Mouse (Mus musculus): ENCODE measurements around the gene Ets2. TPM values are rescaled to one million over a fixed set of nuclear protein-coding genes. Genes with fewer than 3 reads are reported as not detected.

Gene Ets2
- polyA plus RNA-seq, 1 experiment from 2014 or later: 20.6 TPM

DNA sequence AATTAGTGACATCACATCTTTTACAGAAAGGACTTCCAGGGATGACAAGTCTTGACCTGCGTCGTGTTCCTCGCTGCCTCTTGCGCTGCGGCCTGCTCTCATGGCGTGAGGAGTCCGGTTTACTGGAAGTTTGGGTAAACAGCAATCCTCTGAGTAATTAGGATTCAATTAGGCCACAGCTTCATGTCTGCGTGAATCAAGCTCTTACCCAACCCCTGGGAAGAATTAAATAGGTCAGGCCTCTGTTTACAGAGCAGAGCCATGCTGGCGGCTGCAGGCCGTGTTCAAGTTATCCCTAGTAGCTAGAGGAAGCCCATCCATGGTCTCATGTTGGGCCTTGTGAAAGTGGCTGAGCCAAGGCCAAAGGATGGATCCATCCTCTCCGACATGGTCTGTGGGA, 39.5 kb downstream of the Ets2 start:
- H3K27ac ChIP-seq: no peak overlapping the region

DNA sequence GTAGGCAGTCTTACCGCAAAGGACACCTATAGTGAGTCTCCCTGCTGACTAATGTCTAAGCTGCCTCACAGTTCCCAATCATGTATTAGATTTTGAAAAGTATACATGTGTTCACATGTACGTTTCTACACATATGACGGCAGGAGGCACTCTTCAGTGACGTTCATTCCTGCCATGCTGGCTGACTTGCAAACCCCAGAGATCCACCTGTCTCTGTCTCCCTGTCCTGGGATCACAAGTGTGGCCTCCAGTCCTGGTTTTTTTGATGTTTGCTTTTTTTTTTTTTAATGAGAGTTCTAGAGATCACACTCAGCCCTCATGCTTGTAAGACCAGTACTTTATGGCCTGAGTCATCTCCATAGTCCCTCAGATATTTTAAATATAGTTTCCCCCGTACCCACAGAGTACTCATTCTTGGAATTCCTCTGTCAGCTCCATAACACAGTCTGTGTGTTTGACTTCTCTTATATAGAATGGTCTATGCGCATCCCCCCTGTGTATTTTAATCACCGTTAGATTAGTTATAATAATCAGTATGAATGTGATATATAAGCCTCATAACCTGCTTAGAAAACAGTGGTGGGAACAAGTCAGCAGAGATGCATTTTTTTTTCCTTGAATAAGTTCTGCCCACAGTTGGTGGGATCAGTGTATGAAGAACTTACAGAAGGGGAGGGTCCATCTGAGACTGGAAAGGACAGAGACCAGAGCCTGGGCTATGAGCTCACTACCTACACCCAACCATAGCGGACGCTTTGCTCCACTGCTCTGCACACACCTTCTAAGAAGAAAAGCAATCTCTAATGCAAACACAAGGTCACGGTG, 40.3 kb downstream of the Ets2 start:
- Histone ChIP-seq H3K4me3 (no peak overlapping the region), H3K4me2 (no peak overlapping the region), H3K9me3 (no peaks in the 10 kb centered on the region), H3K27ac (no peak overlapping the region), H3K27me3 (no peaks in the 10 kb centered on the region), H3K36me3 (no peaks in the 10 kb centered on the region), H3K9ac (no peak overlapping the region), H3K4me1 (replicated peaks) (0 out of 2 replicates have a peak, but pooled peaks cover 14% of the 10 kb centered on the region)
- ATAC-seq (ENCODE audit: low FRiP score): no peak
- WGBS: 85% methylated on average over 10 of the region's 10 CpGs

More for the DNA sequence above, 39.5 kb downstream of the Ets2 start:
- Histone ChIP-seq H3K36me3 (no peaks in the 10 kb centered on the region), H3K4me3 (no peak overlapping the region), H3K4me2 (no peak overlapping the region), H3K9ac (no peak overlapping the region), H3K9me3 (no peaks in the 10 kb centered on the region), H3K4me1 (replicated peaks) (0 out of 2 replicates have a peak, but pooled peaks cover 14% of the 10 kb centered on the region), H3K27me3 (no peaks in the 10 kb centered on the region)
- 85% methylated on average over 11 of the region's 11 CpGs for WGBS
- ATAC-seq (ENCODE audit: low FRiP score): no peak

DNA sequence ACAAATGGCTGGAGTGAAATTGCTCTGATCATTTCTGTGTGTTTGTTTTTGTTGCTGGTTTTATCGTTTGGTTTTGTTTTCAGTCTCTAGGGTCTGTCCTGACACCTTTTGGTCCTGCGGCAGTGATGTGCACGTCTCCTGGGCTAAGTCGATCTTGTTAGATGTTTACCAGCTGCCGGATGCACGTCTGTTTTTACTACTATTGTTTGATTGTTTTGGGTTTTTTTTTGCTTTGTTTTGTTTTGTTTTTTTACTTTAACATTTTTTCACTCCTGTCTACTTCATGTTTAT, 40.8 kb downstream of the Ets2 start:
- Histone ChIP-seq H3K9me3 (no peaks in the 10 kb centered on the region), H3K27me3 (no peaks in the 10 kb centered on the region), H3K27ac (no peak overlapping the region), H3K4me1 (replicated peaks) (0 out of 2 replicates have a peak, but pooled peaks cover 14% of the 10 kb centered on the region), H3K9ac (no peak overlapping the region), H3K4me3 (no peak overlapping the region), H3K36me3 (no peaks in the 10 kb centered on the region), H3K4me2 (no peak overlapping the region)
- ATAC-seq (ENCODE audit: low FRiP score): no peak
- WGBS: 78% methylated on average over 6 of the region's 6 CpGs

DNA sequence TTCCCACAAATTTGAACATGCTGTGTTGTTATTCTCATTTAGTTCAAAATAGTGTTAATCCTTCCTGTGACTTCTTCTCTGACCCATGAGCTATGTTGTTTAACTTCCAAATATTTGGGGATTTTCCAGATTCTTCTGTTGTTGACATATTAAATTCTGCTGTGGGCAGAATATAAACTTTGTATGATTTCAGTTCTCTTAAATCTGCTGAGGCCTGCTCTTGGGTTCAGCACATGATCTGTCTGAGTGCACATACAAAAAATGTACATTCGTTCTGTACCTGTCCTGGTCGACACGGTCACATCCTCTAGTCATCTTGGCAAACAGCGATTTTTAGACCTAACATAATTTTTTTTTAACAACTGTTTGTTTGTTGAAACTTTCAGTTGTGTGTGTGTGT, 41.2 kb downstream of the Ets2 start:
- H3K4me3 ChIP-seq: no peak overlapping the region
- H3K4me2 ChIP-seq: no peak overlapping the region
- H3K9me3 ChIP-seq: no peaks in the 10 kb centered on the region
- H3K4me1 ChIP-seq (replicated peaks): 0 out of 2 replicates have a peak, but pooled peaks cover 14% of the 10 kb centered on the region
- no peaks in the 10 kb centered on the region for H3K27me3 ChIP-seq
- H3K9ac ChIP-seq: no peak overlapping the region
- ATAC-seq (ENCODE audit: low FRiP score): no peak
- H3K36me3 ChIP-seq: no peaks in the 10 kb centered on the region
- WGBS: 86% methylated on average over 4 of the region's 4 CpGs
- no peak overlapping the region for H3K27ac ChIP-seq

DNA sequence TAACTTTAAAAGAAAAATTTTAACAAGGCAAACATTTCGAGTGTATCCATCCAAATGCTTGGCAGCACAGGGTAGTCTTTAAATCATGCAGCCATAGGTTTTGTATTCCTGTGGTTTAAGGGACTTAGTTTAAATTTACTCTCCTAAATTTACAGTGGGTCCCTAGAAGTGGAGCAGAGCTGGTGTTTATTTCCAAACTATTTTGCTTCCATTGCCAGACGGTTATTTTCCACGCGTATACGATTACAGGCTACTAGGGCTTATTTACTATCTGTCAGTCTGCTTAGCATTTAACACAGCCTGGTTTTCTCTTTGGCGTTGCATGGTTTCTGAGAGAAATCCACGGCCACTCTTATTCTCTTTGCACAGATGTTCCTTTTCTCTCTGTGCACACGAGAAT, 42.9 kb downstream of the Ets2 start:
- Histone ChIP-seq H3K9me3 (no peaks in the 10 kb centered on the region), H3K4me3 (no peak overlapping the region)

DNA sequence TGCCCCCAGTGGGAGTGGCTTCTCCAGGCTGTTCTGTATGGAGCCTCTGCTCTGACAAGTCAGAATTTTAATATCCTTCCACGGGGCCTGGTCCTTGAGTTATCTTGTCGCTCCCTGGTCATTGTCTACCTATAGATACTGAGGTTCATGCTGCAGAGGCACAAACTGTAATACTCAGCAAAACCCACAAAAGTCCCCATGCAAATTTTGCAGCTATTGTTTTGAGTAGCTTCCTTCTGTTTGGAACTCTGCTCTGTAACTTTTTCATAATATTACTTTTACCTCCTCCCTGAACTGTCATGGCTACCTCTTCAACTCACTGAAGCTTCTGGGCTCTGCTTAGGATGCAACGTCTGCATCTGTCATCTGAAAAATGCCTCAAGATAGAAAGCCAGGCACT, 43.8 kb downstream of the Ets2 start:
- 88% methylated on average over 3 of the region's 3 CpGs for WGBS
- Histone ChIP-seq H3K4me1 (replicated peaks) (peaks cover 5% of the 10 kb centered on the region; the same call in 1 of the 2 replicates), H3K9me3 (no peaks in the 10 kb centered on the region), H3K9ac (no peak overlapping the region), H3K4me3 (no peak overlapping the region), H3K36me3 (no peaks in the 10 kb centered on the region), H3K4me2 (no peak overlapping the region), H3K27me3 (no peaks in the 10 kb centered on the region), H3K27ac (no peak overlapping the region)
- no peak for ATAC-seq (ENCODE audit: low FRiP score)

More for the DNA sequence above, 42.9 kb downstream of the Ets2 start:
- Histone ChIP-seq H3K27ac (no peak overlapping the region), H3K27me3 (no peaks in the 10 kb centered on the region), H3K4me2 (no peak overlapping the region), H3K36me3 (no peaks in the 10 kb centered on the region), H3K4me1 (replicated peaks) (peaks cover 5% of the 10 kb centered on the region; the same call in 1 of the 2 replicates), H3K9ac (no peak overlapping the region)
- WGBS: 84% methylated on average over 8 of the region's 8 CpGs
- ATAC-seq (ENCODE audit: low FRiP score): no peak

DNA sequence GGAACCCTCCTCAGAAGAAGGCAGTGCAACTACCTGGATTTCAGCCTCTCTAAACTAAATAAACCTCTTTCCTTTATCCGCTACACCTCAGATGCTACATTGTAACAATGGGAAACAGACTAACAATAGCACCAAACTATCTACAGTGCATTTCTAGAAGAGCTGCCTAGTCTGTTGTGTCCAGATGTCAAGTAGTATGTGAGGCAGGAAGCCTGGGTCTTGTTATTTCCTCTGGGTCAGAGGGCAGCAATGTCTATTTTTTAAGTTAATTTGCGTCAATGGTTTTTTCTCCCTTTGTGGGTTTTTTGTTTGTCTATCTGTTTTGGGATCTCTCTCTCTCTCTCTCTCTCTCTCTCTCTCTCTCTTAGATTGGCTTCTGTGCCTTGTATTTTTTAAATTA, 44.7 kb downstream of the Ets2 start:
- Histone ChIP-seq H3K27me3 (no peaks in the 10 kb centered on the region), H3K4me3 (no peak overlapping the region), H3K4me1 (replicated peaks) (peaks cover under 1% of the 10 kb centered on the region; the same call in 1 of the 2 replicates), H3K9ac (no peak overlapping the region), H3K36me3 (no peaks in the 10 kb centered on the region), H3K27ac (no peak overlapping the region), H3K9me3 (no peaks in the 10 kb centered on the region), H3K4me2 (no peak overlapping the region)
- WGBS: 85% methylated on average over 2 of the region's 2 CpGs
- no peak for ATAC-seq (ENCODE audit: low FRiP score)

DNA sequence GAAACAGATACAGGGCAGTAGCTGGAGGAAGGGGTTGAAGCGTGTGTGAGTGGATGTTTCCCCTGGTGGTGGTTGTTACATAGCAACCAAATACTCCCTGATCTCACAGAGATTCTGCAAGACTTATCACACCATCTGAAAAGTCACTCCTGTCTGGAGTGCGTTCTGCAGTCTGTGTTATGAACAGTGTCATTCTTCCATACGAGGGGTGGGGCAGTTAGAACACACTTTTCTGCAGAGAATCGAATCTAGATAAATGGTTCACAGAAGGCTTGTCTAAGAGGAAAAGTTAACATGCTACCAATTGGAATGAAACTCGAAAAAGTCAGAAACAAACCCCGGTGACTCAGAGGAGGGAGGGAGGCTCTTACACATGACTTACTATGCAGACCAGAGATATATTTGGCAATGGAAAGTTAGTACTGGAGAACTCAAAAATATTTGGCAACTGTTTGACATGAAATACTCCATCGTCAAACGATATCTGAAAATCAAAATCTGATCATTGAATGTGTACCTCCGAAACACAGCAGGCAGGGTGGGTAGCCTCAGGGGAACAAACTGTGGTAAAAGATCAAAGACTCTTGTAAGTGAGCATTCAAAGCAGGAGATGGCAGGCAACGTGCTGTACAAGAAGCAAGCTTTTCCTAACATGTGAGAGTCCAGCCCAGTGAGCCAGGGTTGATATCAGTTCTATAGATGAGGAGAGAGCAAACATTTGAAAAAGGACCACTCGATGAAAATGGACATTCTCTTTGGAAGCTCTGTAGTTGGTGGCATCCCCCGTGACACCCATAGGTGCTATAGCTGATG, 47.6 kb downstream of the Ets2 start:
- Histone ChIP-seq H3K4me3 (no peak overlapping the region), H3K27ac (no peak overlapping the region), H3K27me3 (no peaks in the 10 kb centered on the region), H3K9ac (no peak overlapping the region), H3K4me2 (no peak overlapping the region), H3K4me1 (replicated peaks) (no peaks in the 10 kb centered on the region; the same call in 1 of the 2 replicates), H3K36me3 (no peaks in the 10 kb centered on the region), H3K9me3 (no peaks in the 10 kb centered on the region)
- ATAC-seq (ENCODE audit: low FRiP score): no peak
- 79% methylated on average over 12 of the region's 12 CpGs for WGBS

DNA sequence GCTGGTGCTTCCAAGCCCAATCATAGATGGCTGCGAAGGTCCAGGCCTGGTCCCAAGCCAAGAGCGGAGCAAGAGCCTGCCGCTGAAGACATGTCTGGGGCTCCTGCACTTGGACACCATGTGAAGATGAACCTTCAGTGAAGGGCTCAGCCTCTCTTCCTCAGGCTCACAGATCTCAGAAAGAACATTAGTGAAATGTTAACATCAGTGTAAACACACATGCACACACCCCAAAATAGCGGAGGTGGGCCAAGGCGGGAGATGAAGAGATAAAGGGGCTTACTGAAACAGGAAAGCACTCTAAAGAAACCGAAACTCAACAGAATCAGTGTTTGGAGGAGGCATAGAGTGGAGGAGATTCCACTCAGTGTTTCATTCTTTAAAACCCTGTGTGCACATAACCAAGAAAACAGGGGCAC, 48.3 kb downstream of the Ets2 start:
- 98% methylated on average over 6 of the region's 6 CpGs for WGBS
- no peaks in the 10 kb centered on the region for H3K27me3 ChIP-seq
- H3K4me1 ChIP-seq (replicated peaks): no peaks in the 10 kb centered on the region; the same call in 1 of the 2 replicates
- H3K36me3 ChIP-seq: no peaks in the 10 kb centered on the region
- H3K9ac ChIP-seq: no peak overlapping the region
- no peak overlapping the region for H3K27ac ChIP-seq
- no peak overlapping the region for H3K4me2 ChIP-seq
- no peak overlapping the region for H3K4me3 ChIP-seq
- no peak for ATAC-seq (ENCODE audit: low FRiP score)
- no peaks in the 10 kb centered on the region for H3K9me3 ChIP-seq

DNA sequence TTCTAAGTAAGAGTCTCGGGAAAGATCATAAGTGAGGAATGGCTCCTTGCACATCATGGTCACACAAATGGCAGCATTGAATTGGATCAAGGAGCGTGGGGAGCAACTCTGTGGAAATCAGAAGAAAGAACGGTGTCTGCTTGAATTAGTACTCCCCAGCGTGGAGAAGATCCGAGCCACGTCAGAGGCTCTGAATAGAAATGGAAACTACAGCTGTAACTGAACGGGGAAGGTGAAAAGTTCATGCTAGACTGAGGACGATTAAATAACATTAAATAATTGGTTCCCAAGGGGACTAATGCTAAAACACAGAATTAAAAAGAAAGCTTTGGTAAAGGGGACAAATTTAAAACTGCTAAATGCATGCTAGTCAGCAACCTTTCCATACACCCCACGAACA, 50.6 kb downstream of the Ets2 start:
- Histone ChIP-seq H3K4me2 (no peak overlapping the region), H3K4me3 (no peak overlapping the region), H3K36me3 (no peaks in the 10 kb centered on the region), H3K4me1 (replicated peaks) (no peaks in the 10 kb centered on the region; the same call in 1 of the 2 replicates), H3K27ac (no peak overlapping the region), H3K27me3 (no peaks in the 10 kb centered on the region), H3K9me3 (no peaks in the 10 kb centered on the region), H3K9ac (no peak overlapping the region)
- 67% methylated on average over 9 of the region's 9 CpGs for WGBS
- ATAC-seq (ENCODE audit: low FRiP score): no peak

DNA sequence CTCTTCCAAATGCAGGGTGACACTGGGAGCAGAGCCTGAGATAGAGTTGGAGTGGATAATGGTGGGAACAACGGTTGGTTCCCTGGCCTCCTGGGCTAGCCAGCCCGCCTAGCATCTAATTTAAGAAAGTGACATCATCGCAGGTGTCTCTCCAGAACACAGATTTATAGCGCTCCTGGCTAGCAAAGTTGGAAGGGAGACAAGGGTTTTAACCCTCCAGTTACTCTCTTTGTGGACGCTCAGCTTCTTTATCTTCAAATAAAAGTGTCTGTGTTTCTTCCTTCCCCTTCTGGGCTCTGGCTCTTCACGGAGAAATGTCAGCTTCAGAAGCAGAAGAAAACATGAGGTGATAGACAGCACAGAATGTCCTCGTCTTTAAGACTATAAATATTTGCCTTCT, 51.4 kb downstream of the Ets2 start:
- Histone ChIP-seq H3K4me1 (replicated peaks) (no peaks in the 10 kb centered on the region; the same call in 1 of the 2 replicates), H3K9ac (no peak overlapping the region), H3K36me3 (no peaks in the 10 kb centered on the region), H3K9me3 (no peaks in the 10 kb centered on the region), H3K27me3 (no peaks in the 10 kb centered on the region), H3K4me3 (no peak overlapping the region), H3K27ac (no peak overlapping the region), H3K4me2 (no peak overlapping the region)
- ATAC-seq (ENCODE audit: low FRiP score): no peak
- 75% methylated on average over 7 of the region's 7 CpGs for whole genome bisulfite sequencing

DNA sequence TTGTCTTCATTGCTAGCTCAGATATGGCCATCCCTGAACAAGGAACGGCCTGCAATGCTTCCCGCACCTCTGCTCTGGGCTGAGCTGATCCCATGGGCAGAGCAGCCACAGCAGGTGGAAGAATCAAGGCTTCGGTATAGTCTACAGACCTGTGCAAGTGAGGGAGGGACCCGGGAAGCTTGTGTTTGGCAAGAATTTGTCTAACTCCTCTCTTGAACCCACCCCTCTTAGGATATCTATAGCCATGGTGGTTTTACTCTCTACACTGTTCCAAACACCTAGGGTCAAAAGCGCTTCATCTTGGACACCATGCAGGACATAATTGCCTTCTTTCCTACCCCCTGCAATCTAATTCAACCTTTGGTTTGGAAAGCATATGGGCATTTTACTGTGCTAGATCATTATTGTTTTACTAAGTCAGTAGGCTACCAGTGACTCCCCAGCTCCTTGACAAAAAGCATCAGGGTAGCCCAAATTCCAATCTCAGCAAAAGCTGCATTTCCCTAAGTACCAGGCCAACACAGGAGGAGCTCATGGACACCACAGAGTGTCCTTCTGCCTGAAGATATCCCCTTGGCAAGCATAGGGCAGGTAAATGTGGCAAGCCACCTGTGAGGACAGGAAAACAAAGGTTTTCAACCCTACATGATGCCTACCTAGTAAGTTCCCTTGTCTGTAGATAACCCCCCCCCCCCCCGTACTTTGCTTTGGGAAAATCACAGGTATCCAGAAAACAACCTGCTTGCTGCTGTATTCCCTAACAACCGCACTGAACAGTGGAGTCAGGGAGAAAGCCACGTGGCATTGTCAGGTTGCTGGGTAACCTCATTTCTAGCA, 57.5 kb downstream of the Ets2 start:
- H3K27me3 ChIP-seq: no peaks in the 10 kb centered on the region
- no peak overlapping the region for H3K27ac ChIP-seq
- H3K36me3 ChIP-seq: no peaks in the 10 kb centered on the region
- H3K9ac ChIP-seq: no peak overlapping the region
- H3K4me3 ChIP-seq: no peak overlapping the region
- 91% methylated on average over 8 of the region's 8 CpGs for WGBS
- no peaks in the 10 kb centered on the region for H3K9me3 ChIP-seq
- no peak for ATAC-seq (ENCODE audit: low FRiP score)
- no peaks in the 10 kb centered on the region for H3K4me1 ChIP-seq (replicated peaks)
- no peak overlapping the region for H3K4me2 ChIP-seq

Measured in hindbrain, embryonic 13.5 days (tissue).